Mouse (Mus musculus): ENCODE measurements around the gene Itgb4. TPM values are rescaled to one million over a fixed set of nuclear protein-coding genes. Genes with fewer than 3 reads are reported as not detected.
A peak's percentile ranks its signal among the peaks of the same experiment; 100 is the strongest.

Itgb4 gene
- polyA plus RNA-seq, 1 experiment from 2014 or later: 0.34 TPM

- H3K4me1 ChIP-seq (ENCODE audit: insufficient read depth): peaks cover 19% of the 10 kb centered on the region
- H3K4me2 ChIP-seq (ENCODE audit: low read depth, low read length): no peak overlapping the region
- ATAC-seq: peak; percentile 72
- 51% methylated on average over 4 of the region's 4 CpGs for WGBS (ENCODE audit: insufficient replicate concordance)
- H3K27ac ChIP-seq (ENCODE audit: low read depth): no peak overlapping the region
- no peak overlapping the region for H3K4me3 ChIP-seq (ENCODE audit: low read depth, low read length)
- no peak for TF ChIP-seq EP300 (IDR thresholded peaks at IDR 0.05; ENCODE audit: low read depth)
- H3K27me3 ChIP-seq (ENCODE audit: insufficient read depth, low read length): no peaks in the 10 kb centered on the region
- DNase-seq: no peak
- H3K36me3 ChIP-seq (replicated peaks; ENCODE audit: insufficient read depth, low read length): peaks cover 81% of the 10 kb centered on the region
- H3K9me3 ChIP-seq (ENCODE audit: low read length): no peaks in the 10 kb centered on the region
- no peak overlapping the region for H3K9ac ChIP-seq (replicated peaks)
Measured at GRCm38 (mm10) chr11:116057237-116057881, 82.8 kb downstream of the Itgb4 start.

Other genes starting within 250 kb of the Itgb4 start
- 4.1 and 4.2 TPM in 2 replicates for gene Tmem94, start 209.3 kb upstream of the Itgb4 start, polyA plus RNA-seq (2015; fragmentation: Nextera tagmentation; extraction: Ambion mirVana)
- gene Caskin2, start 161.1 kb upstream of the Itgb4 start, polyA plus RNA-seq (2015; fragmentation: Nextera tagmentation; extraction: Ambion mirVana): 3.2 and 3.3 TPM in 2 replicates
- gene Tsen54, start 160.0 kb upstream of the Itgb4 start, polyA plus RNA-seq (2015; fragmentation: Nextera tagmentation; extraction: Ambion mirVana): 7.7 and 8.8 TPM in 2 replicates
- 15.1 and 20.9 TPM in 2 replicates for gene Llgl2, start 150.7 kb upstream of the Itgb4 start, polyA plus RNA-seq (2015; fragmentation: Nextera tagmentation; extraction: Ambion mirVana)
- 2.4 and 2.7 TPM in 2 replicates for gene Myo15b, start 116.3 kb upstream of the Itgb4 start, polyA plus RNA-seq (2015; fragmentation: Nextera tagmentation; extraction: Ambion mirVana)
- 16.8 and 21.5 TPM in 2 replicates for gene Smim5, start 74.7 kb upstream of the Itgb4 start, polyA plus RNA-seq (2015; fragmentation: Nextera tagmentation; extraction: Ambion mirVana)
- 1.9 TPM in 2 replicates for gene Smim6, start 62.7 kb upstream of the Itgb4 start, polyA plus RNA-seq (2015; fragmentation: Nextera tagmentation; extraction: Ambion mirVana)
- 12.7 and 15.4 TPM in 2 replicates for gene Sap30bp, start 41.4 kb upstream of the Itgb4 start, polyA plus RNA-seq (2015; fragmentation: Nextera tagmentation; extraction: Ambion mirVana)
- 4.2 and 6.1 TPM in 2 replicates for gene Recql5, start 41.2 kb upstream of the Itgb4 start, polyA plus RNA-seq (2015; fragmentation: Nextera tagmentation; extraction: Ambion mirVana)
- 317 and 319 TPM in 2 replicates for gene Galk1, start 38.0 kb downstream of the Itgb4 start, polyA plus RNA-seq (2015; fragmentation: Nextera tagmentation; extraction: Ambion mirVana)
- 647 and 656 TPM in 2 replicates for gene H3f3b, start 53.3 kb downstream of the Itgb4 start, polyA plus RNA-seq (2015; fragmentation: Nextera tagmentation; extraction: Ambion mirVana)
- gene Unk, start 55.6 kb downstream of the Itgb4 start, polyA plus RNA-seq (2015; fragmentation: Nextera tagmentation; extraction: Ambion mirVana): 3.9 and 5.1 TPM in 2 replicates
- 6.1 and 6.9 TPM in 2 replicates for gene Unc13d, start 103.3 kb downstream of the Itgb4 start, polyA plus RNA-seq (2015; fragmentation: Nextera tagmentation; extraction: Ambion mirVana)
- gene Wbp2, start 112.3 kb downstream of the Itgb4 start, polyA plus RNA-seq (2015; fragmentation: Nextera tagmentation; extraction: Ambion mirVana): 63.3 and 65.0 TPM in 2 replicates
- 5.7 and 7.4 TPM in 2 replicates for gene Trim47, start 152.5 kb downstream of the Itgb4 start, polyA plus RNA-seq (2015; fragmentation: Nextera tagmentation; extraction: Ambion mirVana)
- gene Trim65, start 156.4 kb downstream of the Itgb4 start, polyA plus RNA-seq (2015; fragmentation: Nextera tagmentation; extraction: Ambion mirVana): 1.1 and 1.2 TPM in 2 replicates
- 43.9 and 44.0 TPM in 2 replicates for gene Mrpl38, start 164.2 kb downstream of the Itgb4 start, polyA plus RNA-seq (2015; fragmentation: Nextera tagmentation; extraction: Ambion mirVana)
- gene Fbf1, start 193.5 kb downstream of the Itgb4 start, polyA plus RNA-seq (2015; fragmentation: Nextera tagmentation; extraction: Ambion mirVana): 2.2 and 2.3 TPM in 2 replicates
- 20.7 and 22.8 TPM in 2 replicates for gene Ten1, start 224.1 kb downstream of the Itgb4 start, polyA plus RNA-seq (2015; fragmentation: Nextera tagmentation; extraction: Ambion mirVana)
- gene Acox1, start 224.3 kb downstream of the Itgb4 start, polyA plus RNA-seq (2015; fragmentation: Nextera tagmentation; extraction: Ambion mirVana): 258 and 304 TPM in 2 replicates